Mouse (Mus musculus) CH12.LX (cell line): ENCODE measurements around the gene Znrd1. TPM values are rescaled to one million over a fixed set of nuclear protein-coding genes. Genes with fewer than 3 reads are reported as not detected.

Source experiments
- DNase-seq: peaks from one replicate; pipeline ENCODE4 v3.0.0-alpha.2; 2013; ENCODE audit errors: extremely low read depth
- H3K27ac ChIP-seq: 2 replicates; pipeline ENCODE4 v1.5.1; 2012; ENCODE audit warnings: low read depth, mild to moderate bottlenecking, control low read depth, moderate library complexity; ENCODE audit not compliant: insufficient read depth
- H3K27me3 ChIP-seq: replicated peaks from 2 replicates; pipeline ENCODE3; 2012; ENCODE audit warnings: inconsistent platforms
- H3K36me3 ChIP-seq, 2 experiments: replicated peaks in 1 of 2; 2 replicates each; pipeline versions ENCODE3 to v1.6.1; 2012; ENCODE audit warnings: inconsistent platforms in 1 of 2, low read length in 1 of 2, mild to moderate bottlenecking in 1 of 2, mixed read lengths in 1 of 2, moderate library complexity in 1 of 2; ENCODE audit not compliant: control insufficient read depth in 1 of 2, insufficient read depth in 1 of 2
- H3K4me1 ChIP-seq, 2 experiments: 2 replicates each; pipeline ENCODE4 v1.6.1; 2012; ENCODE audit warnings: inconsistent platforms in 1 of 2, moderate library complexity in 1 of 2; ENCODE audit not compliant: insufficient read depth in 2 of 2, control insufficient read depth in 1 of 2
- H3K4me2 ChIP-seq: 2 replicates; pipeline ENCODE4 v1.6.1; 2012; ENCODE audit warnings: low read depth, mild to moderate bottlenecking, control low read depth; ENCODE audit not compliant: poor library complexity, insufficient read depth, severe bottlenecking
- H3K4me3 ChIP-seq, 3 experiments: fragments of 150-350 bp in 1 of 3; sonication (generic) in 1 of 3; replicated peaks in 1 of 3; 2 replicates each; pipeline versions ENCODE3 to v1.5.1; 2011 to 2012; ENCODE audit warnings: low read depth in 2 of 3, low read length in 2 of 3, mild to moderate bottlenecking in 2 of 3, moderate library complexity in 2 of 3, control low read depth in 1 of 3, improper control_type of control experiment in 1 of 3, inconsistent platforms in 1 of 3, mixed read lengths in 1 of 3; ENCODE audit not compliant: poor library complexity in 1 of 3
- H3K79me2 ChIP-seq: replicated peaks from 2 replicates; pipeline ENCODE4 v1.6.1; 2012; ENCODE audit warnings: mild to moderate bottlenecking, moderate library complexity; ENCODE audit not compliant: control insufficient read depth, poor library complexity, insufficient read depth, severe bottlenecking; ENCODE audit errors: extremely low read depth
- H3K9ac ChIP-seq: 2 replicates; pipeline ENCODE4 v1.6.1; 2012; ENCODE audit warnings: low read depth, mild to moderate bottlenecking, control low read depth, moderate library complexity; ENCODE audit not compliant: insufficient read depth
- H3K9me3 ChIP-seq: replicated peaks from 2 replicates; pipeline ENCODE3; 2012; ENCODE audit warnings: low read length, inconsistent platforms, mixed read lengths
- CTCF ChIP-seq, 2 experiments: IDR thresholded peaks in 1 of 2; conservative IDR thresholded peaks in 1 of 2; 2 replicates each; pipeline ENCODE4 v1.5.1; 2011 to 2012; ENCODE audit warnings: low read depth in 2 of 2, low read length in 2 of 2, improper control_type of control experiment in 1 of 2, inconsistent platforms in 1 of 2, mild to moderate bottlenecking in 1 of 2, moderate library complexity in 1 of 2
- E2F4 ChIP-seq: IDR thresholded peaks from 2 replicates; pipeline ENCODE4 v1.6.1; 2011; ENCODE audit warnings: low read depth, low read length, improper control_type of control experiment; ENCODE audit not compliant: insufficient replicate concordance
- ETS1 ChIP-seq: conservative IDR thresholded peaks from 2 replicates; pipeline ENCODE4 v1.6.1; 2012; ENCODE audit warnings: low read depth, mild to moderate bottlenecking, inconsistent platforms, low read length, improper control_type of control experiment, moderate library complexity
- GABPA ChIP-seq: IDR thresholded peaks from 2 replicates; pipeline ENCODE4 v1.6.1; 2012; ENCODE audit warnings: low read depth, low read length, improper control_type of control experiment, inconsistent platforms; ENCODE audit not compliant: insufficient replicate concordance
- KAT2A ChIP-seq: IDR thresholded peaks from 2 replicates; pipeline ENCODE4 v1.6.1; 2012; ENCODE audit warnings: low read length, improper control_type of control experiment, inconsistent platforms; ENCODE audit not compliant: insufficient replicate concordance
- MAFK ChIP-seq: IDR thresholded peaks from 2 replicates; pipeline ENCODE4 v1.6.1; 2011; ENCODE audit warnings: low read length, improper control_type of control experiment; ENCODE audit not compliant: insufficient replicate concordance
- MAX ChIP-seq: IDR thresholded peaks from 2 replicates; pipeline ENCODE4 v1.6.1; 2011; ENCODE audit warnings: low read length, improper control_type of control experiment
- MAZ ChIP-seq: IDR thresholded peaks from 2 replicates; pipeline ENCODE4 v1.6.1; 2012; ENCODE audit warnings: low read depth, mild to moderate bottlenecking, inconsistent platforms, low read length, improper control_type of control experiment, moderate library complexity
- MEF2A ChIP-seq: IDR thresholded peaks from 2 replicates; pipeline ENCODE4 v1.6.1; 2014; ENCODE audit warnings: low read depth, mild to moderate bottlenecking, inconsistent platforms, low read length, improper control_type of control experiment, borderline replicate concordance
- MXI1 ChIP-seq: IDR thresholded peaks from 2 replicates; pipeline ENCODE4 v1.6.1; 2011; ENCODE audit warnings: mild to moderate bottlenecking, low read depth, low read length, improper control_type of control experiment
- POLR2A ChIP-seq: IDR thresholded peaks from 2 replicates; pipeline ENCODE4 v1.6.1; 2011; ENCODE audit warnings: low read depth, mild to moderate bottlenecking, improper control_type of control experiment, low read length
- POLR2AphosphoS2 ChIP-seq: IDR thresholded peaks from 2 replicates; pipeline ENCODE4 v1.6.1; 2011; ENCODE audit warnings: low read depth, low read length, improper control_type of control experiment
- UBTF ChIP-seq: IDR thresholded peaks from 2 replicates; pipeline ENCODE4 v1.6.1; 2012; ENCODE audit warnings: low read depth, mild to moderate bottlenecking, inconsistent platforms, low read length, improper control_type of control experiment, moderate library complexity
- USF1 ChIP-seq: IDR thresholded peaks from 2 replicates; pipeline ENCODE4 v1.6.1; 2014; ENCODE audit warnings: low read depth, mild to moderate bottlenecking, inconsistent platforms, low read length, improper control_type of control experiment
- dilution Hi-C: fragments of 300-500 bp; cut with MboI; formaldehyde crosslinking; loops from 2 replicates; pipeline ENCODE4 v1.14.3; 2020; ENCODE audit warnings: low sequenced_read_pairs; ENCODE audit not compliant: extremely low pct_unique_long_range_greater_than_20kb, extremely low pct_ligation_motif_present
- in situ Hi-C: fragments of 300-500 bp; cut with MboI; formaldehyde crosslinking; loops from 3 replicates; pipeline ENCODE4 v1.14.3; 2019; ENCODE audit warnings: low sequenced_read_pairs, low pct_ligation_motif_present, low pct_unique_long_range_greater_than_20kb, mixed read lengths
- polyA plus RNA-seq: library from polyadenylated mRNA; unstranded; fragments of >175 nt; gene quantifications from 2 replicates; pipeline ENCODE4 v1.2.1, GENCODE M21; 2012; ENCODE audit warnings: low read depth; ENCODE audit not compliant: insufficient read length
- total RNA-seq, 2 experiments: library from RNA; depleted of rRNA; stranded (reverse); fragments of 300-350 nt in 1 of 2; fragments of >200 nt in 1 of 2; gene quantifications; 2 replicates each; pipeline ENCODE4 v1.2.3; 2012 to 2014

Znrd1 gene
- total and polyA plus RNA-seq, 3 experiments, result 66.8 to 98.1 (median 66.9) TPM

- Histone ChIP-seq H3K36me3 (peaks cover 11 to 26% of the 10 kb centered on the region in 2 experiments), H3K27me3 (no peaks in the 10 kb centered on the region), H3K27ac (no peak overlapping the region), H3K9me3 (no peaks in the 10 kb centered on the region), H3K79me2 (no peaks in the 10 kb centered on the region), H3K4me2 (no peak overlapping the region), H3K4me3 (no peak overlapping the region), H3K4me1 (0 out of 4 replicates have a peak, but pooled peaks cover 0 to 2% of the 10 kb centered on the region in 2 experiments), H3K9ac (no peak overlapping the region)
- dilution Hi-C loops (no loop called here), in situ Hi-C loops (no loop called here)
- no peak for TF ChIP-seq MAZ
- TF ChIP-seq CTCF (conservative IDR thresholded peaks at IDR 0.05 in 1 of 2, IDR thresholded peaks at IDR 0.05 in 1 of 2; ENCODE audit: low read depth in 2 of 2, low read length in 2 of 2), result peak; percentile 21 to 27; a peak in 3 of 4 replicates
- no peak for TF ChIP-seq MEF2A
- no peak for TF ChIP-seq POLR2AphosphoS2
- no peak for DNase-seq
These were observed 14.1 kb downstream of the Znrd1 start for GRCm38 (mm10) chr17:36944121-36944775.

- Histone ChIP-seq H3K27ac (no peak overlapping the region), H3K4me2 (no peak overlapping the region), H3K9ac (no peak overlapping the region), H3K79me2 (no peaks in the 10 kb centered on the region), H3K4me3 (no peak overlapping the region), H3K4me1 (0 out of 4 replicates have a peak, but pooled peaks cover 0 to 2% of the 10 kb centered on the region in 2 experiments), H3K36me3 (peaks cover 6 to 20% of the 10 kb centered on the region in 2 experiments), H3K9me3 (no peaks in the 10 kb centered on the region), H3K27me3 (no peaks in the 10 kb centered on the region)
- no peak for DNase-seq
- TF ChIP-seq CTCF (conservative IDR thresholded peaks at IDR 0.05 in 1 of 2, IDR thresholded peaks at IDR 0.05 in 1 of 2; ENCODE audit: low read depth in 2 of 2, low read length in 2 of 2) (no peak), MXI1 (no peak), MAFK (no peak), MEF2A (no peak), POLR2A (no peak), KAT2A (no peak), ETS1 (no peak), USF1 (no peak), MAZ (no peak), E2F4 (no peak), UBTF (no peak), GABPA (no peak), MAX (no peak)
- dilution Hi-C loops, result no loop called here
- in situ Hi-C loops, result no loop called here
These were observed 14.7 kb downstream of the Znrd1 start for GRCm38 (mm10) chr17:36943691-36944090.
